In genomic region chr17:32382576-32382975, GRCm38 (mm10) we compare ENCODE assay signal across 11 mouse cellular contexts. TPM values are rescaled to one million over a fixed set of nuclear protein-coding genes. Genes with fewer than 3 reads are reported as not detected.
DNase-seq lines count a peak whose midpoint lies in the region; ATAC-seq lines count a peak whose summit lies in the region.
"Had no signal": no experiment of that assay in that cellular context is flagged by ENCODE, and none has a peak within 500 bp of the region (broad histone marks: within the 10 kb centered on the region; RNA-seq: fewer than 3 reads in every experiment).

No protein-coding gene starts in this region.

- H3K27me3 ChIP-seq in hindbrain, embryonic 14.5 days (ENCODE audit: control insufficient read depth, insufficient read depth, low read length) = no peaks in the 10 kb centered on the region
- no peaks in the 10 kb centered on the region for H3K27me3 ChIP-seq in hindbrain, embryonic 13.5 days
- H3K27me3 ChIP-seq: limb, embryonic 15.5 days had no signal

- no peaks in the 10 kb centered on the region for H3K9me3 ChIP-seq in hindbrain, embryonic 14.5 days (ENCODE audit: control insufficient read depth, low read length)
- H3K9me3 ChIP-seq in hindbrain, embryonic 13.5 days = no peaks in the 10 kb centered on the region
- H3K9me3 ChIP-seq: limb, embryonic 15.5 days had no signal

- 81% methylated on average over 7 of the region's 7 CpGs for WGBS in hindbrain, embryonic 14.5 days
- 87% methylated on average over 7 of the region's 7 CpGs for WGBS in hindbrain, embryonic 13.5 days

- peak; percentile 32 for DNase-seq in hindbrain, embryonic 14.5 days (ENCODE audit: low spot score)
- DNase-seq in Muller cell, postnatal 12 days (ENCODE audit: inconsistent ontology term) = peak; percentile 27
- peak; percentile 81 for DNase-seq in brain, adult 2 months (ENCODE audit: low read depth, low spot score)
- peak; percentile 46 for DNase-seq in fat pad, adult 2 months (ENCODE audit: extremely low read depth, low read depth, low spot score)
- DNase-seq in embryo, embryonic 9.5 days (ENCODE audit: extremely low spot score) = no peak
- no peak for DNase-seq in urinary bladder, postnatal 4 days (ENCODE audit: low spot score in 2 of 2)
- DNase-seq: spleen, adult 18-20 months had no signal

- no peak overlapping the region for H3K4me3 ChIP-seq in hindbrain, embryonic 14.5 days (replicated peaks; ENCODE audit: low read length)
- H3K4me3 ChIP-seq in hindbrain, embryonic 13.5 days = no peak overlapping the region
- H3K4me3 ChIP-seq: limb, embryonic 15.5 days had no signal

- no peak; the same call in 1 of the 2 replicates for ATAC-seq in hindbrain, embryonic 14.5 days (ENCODE audit: low FRiP score)
- no peak; the same call in 1 of the 2 replicates for ATAC-seq in hindbrain, embryonic 13.5 days (ENCODE audit: low FRiP score)
- ATAC-seq in inflammation-experienced regulatory T-cells, adult 6 months = no peak

- no peak overlapping the region for H3K27ac ChIP-seq in hindbrain, embryonic 14.5 days
- no peak overlapping the region for H3K27ac ChIP-seq in hindbrain, embryonic 13.5 days
- H3K27ac ChIP-seq: limb, embryonic 15.5 days had no signal

- no peak overlapping the region for H3K4me2 ChIP-seq in hindbrain, embryonic 14.5 days (replicated peaks)
- H3K4me2 ChIP-seq in hindbrain, embryonic 13.5 days = no peak overlapping the region
- H3K4me2 ChIP-seq: limb, embryonic 15.5 days had no signal

- H3K36me3 ChIP-seq in hindbrain, embryonic 14.5 days (replicated peaks; ENCODE audit: control insufficient read depth, insufficient read depth) = peaks cover 67% of the 10 kb centered on the region
- peaks cover 69% of the 10 kb centered on the region for H3K36me3 ChIP-seq in hindbrain, embryonic 13.5 days

- no peak overlapping the region for H3K9ac ChIP-seq in hindbrain, embryonic 14.5 days
- H3K9ac ChIP-seq in hindbrain, embryonic 13.5 days = no peak overlapping the region
- H3K9ac ChIP-seq: limb, embryonic 15.5 days had no signal

- 0 out of 2 replicates have a peak, but pooled peaks cover 3% of the 10 kb centered on the region for H3K4me1 ChIP-seq in hindbrain, embryonic 14.5 days (replicated peaks; ENCODE audit: control insufficient read depth, insufficient read depth, low read length)
- H3K4me1 ChIP-seq in hindbrain, embryonic 13.5 days (replicated peaks) = peaks cover 13% of the 10 kb centered on the region

RNA-seq across cellular contexts. Expression of gene Wiz, which starts 6.7 kb away (rescaled TPM):
- 45.9 and 47.5 TPM in 2 replicates for polyA plus RNA-seq in hindbrain, embryonic 14.5 days (2014; fragmentation: Nextera tagmentation; extraction: Ambion mirVana)
- 35.3 and 35.9 TPM in 2 replicates for polyA plus RNA-seq in hindbrain, embryonic 13.5 days (2015; fragmentation: Nextera tagmentation; extraction: Ambion mirVana)
- 10 to 100 TPM in 2 of 3 experiments, 1 to 10 TPM in 1; 9.5 to 14.6 (median 11.6) TPM for polyA plus RNA-seq in inflammation-experienced regulatory T-cells, adult 6 months (2017; shearing (Covaris generic))

RNA-seq across cellular contexts. Expression of gene Rasal3, which starts 20.8 kb away (rescaled TPM):
- polyA plus RNA-seq in hindbrain, embryonic 14.5 days (2014; fragmentation: Nextera tagmentation; extraction: Ambion mirVana) = 0.62 and 0.80 TPM in 2 replicates
- polyA plus RNA-seq in hindbrain, embryonic 13.5 days (2015; fragmentation: Nextera tagmentation; extraction: Ambion mirVana) = 0.62 and 0.83 TPM in 2 replicates
- 100 to 1,000 TPM; 109 to 139 (median 109) TPM for polyA plus RNA-seq in inflammation-experienced regulatory T-cells, adult 6 months (2017; shearing (Covaris generic))

RNA-seq across cellular contexts. Expression of gene Akap8l, which starts 32.2 kb away (rescaled TPM):
- polyA plus RNA-seq in hindbrain, embryonic 14.5 days (2014; fragmentation: Nextera tagmentation; extraction: Ambion mirVana) = 111 and 121 TPM in 2 replicates
- 148 and 156 TPM in 2 replicates for polyA plus RNA-seq in hindbrain, embryonic 13.5 days (2015; fragmentation: Nextera tagmentation; extraction: Ambion mirVana)
- 10 to 100 TPM; 31.9 to 78.6 (median 57.6) TPM for polyA plus RNA-seq in inflammation-experienced regulatory T-cells, adult 6 months (2017; shearing (Covaris generic))

RNA-seq across cellular contexts. Expression of gene Pglyrp2, which starts 41.4 kb away (rescaled TPM):
- not detected in 2 replicates for polyA plus RNA-seq in hindbrain, embryonic 14.5 days (2014; fragmentation: Nextera tagmentation; extraction: Ambion mirVana)
- 0.12 TPM in 1 of 2 replicates, not detected in the other for polyA plus RNA-seq in hindbrain, embryonic 13.5 days (2015; fragmentation: Nextera tagmentation; extraction: Ambion mirVana)
- 10 to 100 TPM; 75.1 to 87.9 (median 83.8) TPM for polyA plus RNA-seq in inflammation-experienced regulatory T-cells, adult 6 months (2017; shearing (Covaris generic))
- polyA plus RNA-seq: neural tube, embryonic 11.5 days had no signal

Comparison
In these comparisons a context has a peak if more than half of its experiments do, and no peak if none do; other contexts are left out.
1. DNase-seq: peak in hindbrain, embryonic 14.5 days (single experiment), Muller cell, postnatal 12 days (single experiment), brain, adult 2 months (single experiment) and fat pad, adult 2 months (single experiment); none in embryo, embryonic 9.5 days (single experiment) and urinary bladder, postnatal 4 days (0 of 2).
2. RNA of gene Rasal3, which starts 20.8 kb away (polyA plus RNA-seq): 109 to 139 TPM in inflammation-experienced regulatory T-cells, adult 6 months; 0.62 to 0.83 TPM in hindbrain, embryonic 13.5 days and 0.62 to 0.80 TPM in hindbrain, embryonic 14.5 days; every median in the first group is over 10 times any median in the second.